Mouse (Mus musculus) WW6 (cell line): ENCODE results near the gene Cacna1d.

ENCODE experiments used
- DNase-seq: peaks from one replicate; pipeline ENCODE4 v3.0.0-alpha.2; 2013; ENCODE audit warnings: low read depth, low spot score

The Cacna1d gene

DNA sequence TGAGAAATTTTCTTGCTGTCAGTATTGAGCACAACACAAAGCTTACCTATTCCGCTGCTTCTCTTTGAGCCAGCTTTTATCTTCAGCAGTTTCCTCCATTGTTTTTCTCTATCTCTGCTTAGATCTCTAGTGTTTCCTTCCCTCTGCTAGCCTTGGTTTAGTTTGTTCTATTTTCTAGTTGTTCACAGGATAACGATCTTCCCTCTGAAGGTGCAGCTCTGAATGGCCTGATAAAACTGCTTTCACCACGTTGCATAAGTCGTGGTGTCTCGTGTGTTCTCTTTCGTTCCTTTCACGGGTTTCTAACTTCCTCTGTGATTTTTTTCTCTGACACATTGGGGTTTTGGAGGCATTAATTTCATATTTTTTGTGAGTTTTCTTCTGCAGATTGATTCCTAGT, 466.9 kb downstream of the Cacna1d start:
- no peak for DNase-seq

GRCm38 (mm10) chr14:30022471-30022870, 468.8 kb downstream of the Cacna1d start:
- DNase-seq, result no peak

DNA sequence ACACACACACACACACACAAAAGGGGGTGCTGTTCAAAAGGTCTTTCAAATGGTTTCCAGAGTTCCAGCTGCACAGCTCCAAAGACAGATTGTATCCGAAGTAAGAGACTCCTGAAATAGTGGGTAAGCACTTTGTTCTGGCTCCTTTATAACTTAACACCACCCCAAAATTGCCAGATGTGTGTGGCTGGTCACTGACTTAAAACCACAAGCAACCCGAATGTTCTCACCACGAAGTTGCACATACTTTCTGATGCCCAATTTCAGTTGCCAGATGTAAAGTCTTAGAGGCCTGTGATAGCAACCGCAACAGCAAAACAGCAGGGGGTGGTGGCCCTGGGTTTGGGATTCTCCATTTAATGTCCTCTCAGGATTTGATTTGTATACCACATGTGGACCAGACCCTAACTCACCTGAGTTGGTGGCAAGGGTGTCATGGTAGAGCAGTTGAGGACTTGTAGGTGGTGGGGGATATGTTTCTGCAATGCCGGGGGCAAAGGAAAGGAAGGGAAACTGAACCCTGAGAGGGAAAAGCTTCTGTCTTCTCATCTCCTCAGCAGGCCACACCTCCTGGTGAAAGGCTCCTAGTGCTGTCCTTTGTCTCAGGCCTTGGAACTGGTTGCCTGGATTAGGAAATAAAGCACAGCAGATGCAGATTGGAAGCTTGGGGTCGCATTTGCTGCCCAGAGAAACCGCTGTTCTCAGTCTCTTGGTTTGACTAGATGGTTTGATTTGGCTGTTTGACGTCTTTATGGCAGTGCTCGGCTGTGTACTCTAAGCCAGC, 471.3 kb downstream of the Cacna1d start:
- no peak for DNase-seq

DNA sequence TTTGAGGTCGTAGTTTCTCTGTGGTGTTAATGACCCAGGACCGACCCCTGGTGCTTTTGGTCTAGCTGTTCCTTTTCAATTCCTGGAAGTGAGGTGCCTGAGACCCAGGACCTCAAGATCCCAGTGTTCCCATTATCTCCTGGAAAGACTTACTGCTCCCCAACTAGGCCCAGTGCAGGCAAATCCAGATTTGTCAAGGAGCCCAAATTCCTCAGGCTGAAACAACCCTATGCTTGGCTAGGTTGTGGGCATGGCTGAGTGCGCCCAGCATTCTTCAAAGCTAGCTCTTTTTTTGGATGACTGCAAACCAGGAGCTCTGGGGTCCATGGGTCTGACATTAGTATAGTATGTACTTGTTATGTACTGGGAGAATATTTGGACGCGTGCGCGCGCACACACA, 471.9 kb downstream of the Cacna1d start:
- no peak for DNase-seq

DNA sequence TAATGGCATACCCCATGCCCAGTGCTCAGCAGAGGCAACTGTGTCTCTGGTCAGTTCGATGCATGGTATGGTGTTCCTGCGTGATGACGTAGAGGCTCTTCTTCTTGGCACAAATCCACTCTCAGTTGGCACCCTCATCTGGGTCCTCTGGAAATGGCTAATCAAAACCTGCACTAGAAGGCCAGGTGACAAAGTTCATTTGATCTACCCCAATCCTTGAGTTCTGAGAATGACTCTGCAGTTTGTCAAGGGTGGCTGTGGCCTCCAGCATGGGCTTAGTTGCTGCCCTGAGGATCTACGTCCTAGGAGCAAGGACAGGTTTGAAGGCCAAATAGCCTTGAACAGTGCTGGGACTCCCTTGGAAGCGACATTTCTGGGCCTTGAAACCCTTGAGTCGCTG, 472.4 kb downstream of the Cacna1d start:
- DNase-seq, result no peak

DNA sequence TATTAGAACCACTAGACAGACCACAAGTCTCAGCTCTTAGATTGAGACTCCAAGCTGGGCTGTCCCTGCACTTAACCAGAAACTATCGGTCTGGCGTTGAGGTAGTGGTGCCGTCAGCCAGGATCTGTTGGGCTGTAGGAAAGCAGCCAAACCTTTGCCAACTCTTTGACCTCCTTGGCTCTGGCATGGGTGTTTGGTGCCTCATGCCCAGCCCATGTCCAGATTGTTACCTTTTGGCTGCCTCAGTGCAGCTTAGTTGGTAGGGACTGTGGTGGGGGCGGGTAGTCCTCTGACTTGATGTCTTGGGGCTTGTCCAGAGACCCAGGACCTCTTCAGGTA, 472.8 kb downstream of the Cacna1d start:
- DNase-seq, result no peak

DNA sequence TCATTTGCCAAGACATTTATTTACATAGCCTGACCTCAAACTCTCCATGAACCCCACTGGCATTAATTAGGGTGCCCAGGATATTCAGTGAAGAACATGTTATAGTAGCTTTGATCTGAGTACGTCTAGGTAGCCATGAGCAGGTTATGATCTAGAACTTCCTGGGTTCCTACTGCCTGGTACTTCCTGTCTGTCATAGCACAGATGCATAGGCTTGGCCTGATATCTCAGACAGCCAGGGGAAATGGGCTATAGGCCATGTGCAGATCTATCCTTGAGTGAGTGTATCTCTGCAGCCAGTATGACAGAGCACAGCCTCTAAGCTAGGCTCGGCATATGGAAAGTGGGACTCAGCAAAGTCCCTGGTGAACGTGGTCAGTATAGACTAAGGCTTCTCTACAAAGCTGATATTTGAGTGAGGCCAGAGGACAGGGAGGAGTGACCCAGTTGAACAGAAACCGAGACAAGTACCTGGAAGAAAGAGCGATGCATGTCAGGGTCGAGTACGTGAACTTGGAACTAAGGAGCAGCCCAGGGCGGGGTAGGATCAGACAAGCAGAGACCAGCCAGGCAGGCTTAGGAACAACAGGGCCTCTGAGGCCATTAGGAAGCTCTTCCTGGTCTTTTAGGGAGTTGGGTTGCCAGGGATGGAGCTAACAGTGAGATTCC, 473.3 kb downstream of the Cacna1d start:
- no peak for DNase-seq

DNA sequence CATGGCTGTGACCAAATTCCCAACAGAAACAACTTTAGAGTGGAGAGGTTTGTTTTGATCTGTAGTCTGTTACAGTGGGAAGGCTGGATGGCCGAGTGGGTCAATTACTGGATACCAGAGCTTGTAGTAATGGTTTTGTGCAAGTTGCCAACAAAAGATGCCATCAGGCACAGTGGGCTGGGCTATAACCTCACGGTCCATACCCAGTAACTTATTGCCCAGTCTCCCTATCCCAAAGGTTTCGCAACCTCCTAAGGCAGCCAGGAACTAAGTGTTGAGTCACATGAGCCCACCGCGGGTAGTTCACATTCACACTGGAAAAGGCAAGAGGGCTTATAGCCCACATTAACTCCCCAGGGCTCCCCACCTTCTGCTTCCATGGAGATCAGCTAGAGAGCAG, 474.6 kb downstream of the Cacna1d start:
- DNase-seq, result no peak

DNA sequence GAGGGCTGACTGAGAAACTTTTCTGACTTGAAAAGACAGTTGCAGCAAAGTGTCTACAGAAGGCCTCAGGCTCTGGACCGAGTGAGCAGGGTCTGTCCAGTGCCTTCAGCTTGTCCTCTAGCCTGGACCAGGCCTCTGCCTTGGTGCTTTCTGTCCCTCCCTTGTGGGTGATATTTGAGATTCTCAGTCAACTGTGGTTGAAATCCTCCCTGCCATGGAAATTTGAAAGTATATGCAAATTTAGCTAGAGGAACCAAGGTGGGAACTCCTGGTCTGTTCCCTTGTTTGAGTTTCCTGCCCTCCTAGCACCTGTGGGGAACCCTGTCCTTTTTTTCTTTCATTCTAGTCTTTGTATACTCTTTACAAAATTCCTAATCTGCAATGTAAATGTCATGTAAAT, 476.2 kb downstream of the Cacna1d start:
- DNase-seq, result no peak

GRCm38 (mm10) chr14:30014487-30014886, 476.8 kb downstream of the Cacna1d start:
- no peak for DNase-seq

DNA sequence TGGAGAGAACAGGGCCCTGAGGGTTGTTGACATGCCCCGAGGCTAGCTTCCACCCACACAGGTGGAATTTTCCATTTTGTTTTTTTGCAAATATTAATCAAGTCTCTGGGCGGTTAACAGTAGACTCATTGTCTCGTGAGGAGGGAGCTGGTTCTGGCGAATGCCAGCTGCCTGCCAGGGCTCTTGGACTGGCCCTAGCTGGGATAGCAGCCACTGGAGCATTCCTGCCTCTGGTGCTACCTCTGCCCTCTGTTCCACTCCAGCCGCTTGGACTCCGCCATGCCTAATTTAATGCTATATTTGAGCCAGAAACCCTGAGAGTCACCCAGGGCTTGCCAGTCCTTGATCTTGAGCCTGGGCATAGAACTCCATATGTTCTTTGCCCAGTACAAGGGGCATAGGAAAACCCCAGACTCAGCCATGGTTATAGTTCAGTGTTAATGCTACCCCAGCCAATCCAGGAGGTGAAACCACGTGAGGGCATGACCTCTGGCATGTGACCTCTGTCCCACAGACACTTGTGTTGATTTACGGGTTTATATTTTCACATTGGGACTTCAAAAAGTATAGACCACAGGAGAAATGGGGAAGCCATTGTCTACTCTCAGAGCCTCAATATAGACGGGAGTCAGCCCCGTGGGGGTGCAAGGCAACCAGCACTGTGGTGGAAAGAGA, 479.2 kb downstream of the Cacna1d start:
- no peak for DNase-seq

DNA sequence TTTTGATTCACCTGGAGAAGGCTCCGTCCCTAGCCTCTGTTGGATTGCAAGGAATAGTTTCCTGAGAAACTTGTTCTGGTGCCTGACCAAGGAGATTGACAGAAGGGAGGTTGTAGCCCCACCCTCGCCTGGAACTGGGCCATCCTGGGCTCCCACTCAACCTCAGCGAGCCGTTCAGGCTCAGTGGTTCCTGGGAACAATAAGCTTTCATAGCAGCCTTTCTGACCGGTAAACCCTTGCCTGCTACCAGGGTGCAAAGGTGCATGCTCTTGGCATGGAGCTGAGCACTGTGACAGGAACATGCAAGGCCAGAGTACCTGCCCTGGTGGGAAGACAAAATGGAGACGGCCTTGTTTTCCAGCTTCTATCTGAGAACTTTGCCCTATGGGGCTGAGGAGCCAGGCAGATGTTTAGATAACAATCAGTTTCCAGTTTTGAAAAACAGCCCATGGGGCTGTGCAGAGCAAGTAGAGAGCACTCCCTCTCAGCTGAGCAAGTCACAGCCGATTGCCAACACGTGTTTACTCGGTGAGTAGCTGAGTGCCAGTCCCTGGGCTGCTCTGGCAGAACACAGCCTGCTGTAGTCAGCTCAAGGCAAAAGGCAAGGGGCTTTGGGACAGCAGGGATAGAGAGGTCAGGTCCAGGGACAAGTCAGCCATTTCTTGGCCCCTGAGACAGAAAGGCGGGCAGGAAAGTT, 481.2 kb downstream of the Cacna1d start:
- DNase-seq, result no peak

DNA sequence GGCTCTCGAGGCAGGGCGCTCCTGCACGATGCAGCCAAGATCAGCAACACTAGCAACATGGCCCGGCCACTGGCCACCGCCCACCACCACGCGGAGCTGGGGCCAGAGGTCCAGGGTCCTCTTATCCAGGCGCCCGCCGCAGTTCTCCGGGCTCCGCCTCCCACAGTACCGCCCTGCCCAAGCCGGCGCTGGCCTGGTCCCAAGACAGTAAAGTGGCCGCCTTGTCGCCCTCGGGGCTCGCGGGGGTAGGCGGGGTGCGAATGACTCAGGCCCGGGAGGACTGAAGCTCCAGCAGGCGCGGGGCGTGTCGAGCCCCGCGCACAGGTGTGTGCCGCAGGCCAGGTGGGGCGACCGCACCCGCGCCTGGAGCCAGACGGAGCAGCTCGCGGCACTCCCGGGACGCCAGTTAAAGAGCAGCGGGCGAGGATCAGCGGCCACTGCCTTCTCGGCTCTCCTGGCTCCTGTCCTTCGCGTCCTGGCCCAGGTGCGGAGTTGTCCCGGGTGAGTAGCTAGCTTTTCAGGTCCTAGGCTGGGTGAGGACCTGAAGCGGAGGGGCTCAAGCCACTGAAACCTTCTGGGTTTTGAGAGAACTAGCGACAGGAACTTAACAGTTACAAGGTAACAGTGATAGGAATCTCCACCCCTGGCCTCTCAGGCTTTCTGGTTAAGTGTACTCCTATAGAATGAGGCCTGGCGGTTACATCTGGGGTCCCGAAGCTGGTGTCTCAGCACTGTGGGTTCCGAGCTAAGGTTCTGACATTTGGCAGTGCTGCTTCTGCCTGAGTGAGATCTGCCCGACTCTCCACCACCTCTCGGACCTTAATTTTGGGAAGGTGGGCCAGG, 482.3 kb downstream of the Cacna1d start, which contains the start of the genes Il17rb and Chdh:
Gene Il17rb (minus strand): TSS at position 164 of the 843 bp plus-strand sequence.
Gene Chdh (plus strand): TSS at position 291 of the 843 bp plus-strand sequence.
- DNase-seq, result no peak

DNA sequence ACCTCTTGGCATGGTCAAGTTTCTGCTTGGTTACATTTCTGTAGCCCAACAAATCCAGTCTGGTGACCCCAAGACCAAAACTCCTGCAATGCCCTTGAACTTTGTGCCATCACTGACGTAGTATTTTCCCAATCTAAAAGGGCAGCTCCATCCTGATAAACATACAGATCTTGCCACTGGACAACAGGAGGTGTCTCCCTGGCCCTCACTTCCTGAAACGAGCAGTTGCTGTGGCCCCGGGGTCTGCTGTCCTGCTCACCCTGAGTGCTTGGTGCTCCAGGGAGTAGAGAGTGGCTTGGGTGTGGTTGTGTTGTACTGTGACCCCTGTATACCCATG, 491.8 kb downstream of the Cacna1d start:
- no peak for DNase-seq

DNA sequence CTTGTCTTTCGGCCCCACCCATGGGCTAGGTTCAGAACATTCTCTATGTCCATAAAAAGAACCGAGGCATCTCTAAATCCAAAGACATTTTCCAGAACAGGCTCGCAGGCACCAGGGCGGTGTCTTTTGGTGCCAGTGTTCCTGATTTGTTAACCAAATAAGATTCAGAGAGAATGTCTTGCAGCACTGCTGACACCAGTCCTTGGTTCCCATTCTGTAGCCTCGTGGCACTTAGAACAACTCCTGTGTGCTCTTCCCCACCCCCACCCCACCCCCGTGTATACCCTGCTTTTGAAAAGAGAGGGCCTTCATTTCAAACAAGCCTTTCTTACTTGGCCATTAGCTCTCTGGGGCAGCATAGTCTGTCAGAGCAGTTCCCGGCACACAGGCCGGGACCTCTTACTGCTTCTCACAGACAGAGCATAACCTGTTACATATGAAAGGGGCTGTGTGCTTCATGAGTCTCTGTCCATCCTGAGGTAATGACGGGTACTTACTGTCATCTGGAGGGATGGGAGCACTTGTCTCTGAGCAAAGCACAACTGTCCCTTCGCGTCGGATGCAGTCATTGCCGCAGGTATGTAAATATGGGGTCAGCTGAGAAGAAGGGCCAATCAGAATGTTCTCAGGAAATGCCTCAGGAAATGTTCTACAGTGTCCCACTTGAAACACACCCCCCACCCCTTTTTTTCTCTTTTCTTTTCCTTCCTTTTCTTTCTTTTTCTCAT, 492.3 kb downstream of the Cacna1d start:
- DNase-seq, result no peak

- DNase-seq, result no peak
Measured at GRCm38 (mm10) chr14:29997345-29997744, 493.9 kb downstream of the Cacna1d start.

DNA sequence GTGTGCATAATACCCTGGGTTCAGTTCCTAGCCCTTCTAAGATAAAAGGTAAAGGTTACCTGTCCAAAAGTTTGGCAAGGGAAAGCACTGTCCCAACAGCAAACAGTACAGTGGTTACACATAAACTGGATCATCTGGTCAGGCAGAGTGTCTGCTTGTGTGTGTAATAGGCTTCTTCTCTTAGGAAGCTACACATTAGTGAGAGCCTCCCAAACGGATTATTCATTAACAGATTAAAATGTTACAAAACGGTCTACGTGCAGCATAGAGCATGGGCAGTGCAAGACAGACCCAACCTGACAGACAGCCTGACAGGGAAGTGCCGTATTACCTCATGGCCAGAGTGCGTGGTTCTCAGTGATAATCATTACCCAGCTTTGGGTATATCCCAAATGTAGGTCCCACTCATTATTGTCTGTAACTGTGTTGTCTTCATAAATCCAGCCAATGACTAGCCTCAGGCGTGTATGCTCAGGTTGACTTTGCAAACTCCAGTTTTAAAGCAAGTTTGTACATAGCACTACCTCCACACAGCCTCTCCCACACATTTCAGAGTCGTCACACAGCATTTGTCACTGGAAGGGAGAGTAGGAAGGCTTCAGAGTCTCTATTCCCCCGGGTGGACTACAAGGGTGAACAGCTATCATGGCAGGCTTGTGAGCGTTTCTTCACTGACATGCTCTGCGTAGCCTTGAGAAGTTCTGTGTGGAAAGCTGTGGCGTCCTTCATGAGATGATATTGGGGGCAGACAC, 495.1 kb downstream of the Cacna1d start:
- DNase-seq, result no peak

DNA sequence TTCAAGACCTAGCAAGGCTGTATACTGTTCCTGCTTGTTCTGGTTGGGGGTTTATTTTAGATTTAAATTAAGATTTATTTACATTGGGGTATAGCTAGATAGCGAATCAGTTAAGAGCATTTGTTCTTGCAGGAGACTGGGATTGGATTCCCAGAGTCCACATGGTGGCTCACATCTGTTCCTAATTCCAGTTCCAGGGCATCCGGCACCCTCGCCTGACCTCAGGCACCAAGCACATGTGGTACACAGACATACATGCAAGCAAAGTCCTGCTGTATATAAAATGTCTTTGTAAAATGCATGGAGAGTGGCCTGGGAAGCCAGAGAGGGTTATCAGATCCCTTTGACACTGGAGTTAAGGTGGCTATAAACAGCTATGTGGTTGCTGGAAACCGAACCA, 496.3 kb downstream of the Cacna1d start:
- DNase-seq, result no peak
